Mouse (Mus musculus): ENCODE results near the gene Faap20.

DNA sequence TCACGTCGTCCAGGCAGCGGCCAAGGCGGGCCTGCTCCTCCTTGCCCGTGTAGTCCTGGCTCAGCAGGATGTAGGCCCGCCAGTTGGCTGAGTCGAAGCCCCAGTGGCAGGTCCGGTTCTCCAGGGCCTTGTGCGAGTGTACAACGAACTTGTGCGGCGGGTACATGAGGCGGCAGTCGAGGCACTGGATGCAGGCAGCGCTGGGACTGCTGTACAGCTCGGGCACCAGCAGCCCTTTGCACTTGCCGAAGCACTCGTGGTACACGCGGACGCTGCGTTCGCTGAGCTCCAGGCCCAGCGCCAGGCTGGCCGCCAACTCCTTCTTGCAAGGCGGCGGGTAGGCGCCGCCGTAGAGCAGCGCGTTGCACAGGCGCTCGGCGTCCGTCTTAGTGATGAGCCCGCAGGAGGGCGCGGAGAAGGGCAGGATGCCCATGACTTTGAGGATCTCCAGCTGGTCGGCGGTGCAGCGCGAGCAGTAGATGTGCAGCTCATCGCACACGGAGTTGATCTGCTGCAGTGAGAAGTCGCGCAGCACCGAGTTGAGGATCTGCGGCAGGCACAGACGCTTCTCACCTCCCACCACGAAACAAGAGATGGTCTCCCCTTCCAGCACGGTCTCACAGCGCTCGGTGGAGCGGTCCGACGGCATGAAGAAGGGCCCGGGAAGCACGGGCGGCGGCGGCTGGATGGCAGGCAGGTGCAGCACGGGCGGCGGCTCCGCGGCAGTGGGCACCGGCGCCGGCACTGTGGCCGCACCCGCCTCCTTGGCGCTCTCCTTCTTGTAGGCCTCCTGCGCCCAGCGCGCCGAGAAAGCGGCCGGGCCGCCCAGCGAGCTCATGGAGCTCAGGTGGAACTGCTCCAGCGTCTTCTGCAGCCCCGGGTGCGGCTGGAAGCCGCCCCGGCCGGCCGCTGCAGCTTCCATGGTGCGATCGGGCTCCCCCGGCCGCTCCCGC, 27.7 kb upstream of the Faap20 start:
- no peak for TF ChIP-seq CEBPB (IDR thresholded peaks at IDR 0.05; ENCODE audit: insufficient read depth, poor library complexity, severe bottlenecking)
- TF ChIP-seq MAX (IDR thresholded peaks at IDR 0.05; ENCODE audit: low read depth): no peak
- TF ChIP-seq POLR2A (IDR thresholded peaks at IDR 0.05; ENCODE audit: insufficient read length, low read depth): no peak

Measured in myocyte (in vitro differentiated cells).